Mouse (Mus musculus) MEL-GATA-1-ER (cell line): ENCODE measurements around the gene Grid1.

Experiments
- DNase-seq: peaks from one replicate; pipeline ENCODE4 v3.0.0-alpha.2; 2012; ENCODE audit warnings: low read depth; ENCODE audit errors: extremely low read depth

Grid1 gene

DNA sequence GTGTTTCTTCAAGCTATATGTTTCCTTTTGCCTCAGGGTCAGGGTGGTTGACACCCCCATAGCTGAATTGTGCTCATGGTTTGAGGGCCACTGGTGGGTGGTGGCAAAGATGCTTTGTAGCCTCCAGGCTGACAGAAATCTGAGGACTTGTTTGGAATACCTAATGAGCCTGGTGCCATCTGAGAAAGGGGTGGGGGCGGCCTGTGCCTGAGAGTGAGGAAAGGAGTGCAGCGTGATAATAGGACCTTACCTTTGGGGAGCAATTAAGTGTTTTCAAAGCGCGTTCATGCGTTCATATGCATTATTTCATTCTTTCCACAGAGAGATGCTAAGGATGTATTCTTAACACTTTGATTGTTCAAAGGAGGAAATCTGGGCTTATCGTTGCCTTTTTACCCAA, 372.3 kb downstream of the Grid1 start:
- DNase-seq: no peak

GRCm38 (mm10) chr14:35197371-35197770, 377.5 kb downstream of the Grid1 start:
- DNase-seq: no peak

DNA sequence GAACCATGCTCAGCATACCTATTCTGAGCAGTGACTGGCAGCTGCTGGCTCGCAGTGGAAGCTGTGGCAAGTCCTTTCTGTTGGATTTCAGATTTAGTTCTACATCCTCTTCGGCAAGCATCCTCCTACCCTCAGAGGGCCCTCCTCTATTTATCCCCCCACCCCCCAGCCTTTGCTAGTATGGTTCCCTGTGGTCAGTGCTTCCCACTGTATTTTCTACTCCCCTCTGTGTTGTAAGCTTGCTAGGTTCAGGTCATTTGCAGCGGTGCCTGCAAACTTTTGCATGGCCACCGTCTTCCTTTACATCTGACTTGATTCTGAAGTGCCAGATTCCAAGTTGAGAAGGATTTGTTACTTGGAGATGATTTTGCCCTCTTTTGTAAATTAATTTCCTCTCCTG, 378.5 kb downstream of the Grid1 start:
- no peak for DNase-seq

- no peak for DNase-seq
Measured at GRCm38 (mm10) chr14:35198899-35199298, 379.0 kb downstream of the Grid1 start.

- no peak for DNase-seq
Measured at GRCm38 (mm10) chr14:35209444-35209843, 389.5 kb downstream of the Grid1 start.

- DNase-seq: no peak
Measured at GRCm38 (mm10) chr14:35219021-35219420, 399.1 kb downstream of the Grid1 start.

- no peak for DNase-seq
Measured at GRCm38 (mm10) chr14:35222196-35222595, 402.3 kb downstream of the Grid1 start.

GRCm38 (mm10) chr14:35227581-35227980, 407.7 kb downstream of the Grid1 start:
- no peak for DNase-seq

DNA sequence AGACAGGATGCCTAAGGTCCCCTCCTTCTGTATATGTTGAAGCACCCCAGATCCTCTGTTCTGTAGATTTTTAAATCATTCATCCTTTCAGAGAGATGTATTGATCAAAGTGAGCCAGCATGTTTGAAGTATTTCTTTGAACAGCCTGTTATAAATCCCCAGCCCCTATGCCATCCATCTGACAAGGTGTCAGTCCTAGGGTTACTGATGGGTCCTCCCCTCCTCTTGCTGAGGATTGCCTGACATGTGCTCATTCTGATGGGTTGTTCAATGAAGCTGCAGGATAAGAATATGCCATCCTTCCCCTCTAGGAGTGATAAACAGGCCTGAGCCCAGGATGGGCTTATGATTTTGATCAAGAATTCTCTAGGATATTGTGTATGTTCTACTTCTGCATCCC, 411.5 kb downstream of the Grid1 start:
- no peak for DNase-seq

- no peak for DNase-seq
Measured at GRCm38 (mm10) chr14:35242882-35243281, 423.0 kb downstream of the Grid1 start.

DNA sequence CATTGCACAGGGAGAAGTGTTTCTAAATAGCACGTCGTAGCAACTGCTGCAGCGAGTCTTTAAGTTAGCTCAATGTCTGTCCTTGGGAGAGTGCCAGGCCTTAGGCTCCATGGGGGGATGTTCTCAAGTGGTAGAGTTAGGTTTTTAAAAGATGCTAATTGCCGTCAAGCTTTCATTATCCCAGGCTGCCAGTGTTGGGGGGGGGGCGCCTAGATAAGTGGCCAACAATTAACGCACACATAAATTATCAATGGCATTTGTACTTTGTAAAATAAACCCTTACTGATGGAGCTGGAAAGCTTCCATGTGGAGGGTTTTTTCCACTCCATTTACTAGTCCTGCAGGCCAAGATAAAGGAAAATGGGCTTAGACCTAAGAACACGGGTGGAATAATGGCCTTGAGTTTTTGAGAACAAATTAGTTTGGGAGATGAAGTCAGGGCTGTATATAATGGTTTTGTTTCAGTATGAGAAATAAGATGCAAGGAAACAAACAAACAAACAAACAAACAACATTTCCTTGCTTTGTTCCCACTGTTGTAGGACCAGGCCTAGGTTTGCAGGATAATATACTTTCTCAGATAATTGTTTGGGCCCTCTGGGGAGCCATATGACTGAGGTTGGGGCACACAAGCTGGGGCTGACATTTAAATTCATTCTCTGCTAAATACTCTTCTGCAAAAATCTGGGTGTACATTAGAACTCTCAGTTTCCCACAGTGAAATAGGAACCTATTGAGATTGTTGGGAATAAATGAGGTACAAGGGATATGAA, 425.1 kb downstream of the Grid1 start:
- DNase-seq: no peak

DNA sequence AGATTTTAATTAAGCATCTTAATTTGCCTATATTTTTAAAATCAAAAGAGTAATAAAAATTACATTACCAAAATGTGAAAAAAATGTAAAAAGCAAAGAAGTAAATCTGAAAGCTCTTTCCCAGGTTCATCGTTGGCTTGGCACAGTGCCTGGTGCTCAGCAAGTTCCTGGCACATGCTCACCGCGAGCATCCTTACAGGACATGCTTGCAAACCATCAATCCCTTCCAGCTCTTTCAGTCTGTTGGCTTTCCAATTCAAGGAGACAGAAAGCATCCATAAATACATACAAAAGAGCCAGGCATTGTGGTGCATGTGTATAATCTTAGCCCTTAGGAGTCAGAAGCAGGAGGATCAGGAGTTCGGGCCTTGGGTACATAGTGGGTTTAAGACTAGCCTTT, 430.5 kb downstream of the Grid1 start:
- DNase-seq: no peak

DNA sequence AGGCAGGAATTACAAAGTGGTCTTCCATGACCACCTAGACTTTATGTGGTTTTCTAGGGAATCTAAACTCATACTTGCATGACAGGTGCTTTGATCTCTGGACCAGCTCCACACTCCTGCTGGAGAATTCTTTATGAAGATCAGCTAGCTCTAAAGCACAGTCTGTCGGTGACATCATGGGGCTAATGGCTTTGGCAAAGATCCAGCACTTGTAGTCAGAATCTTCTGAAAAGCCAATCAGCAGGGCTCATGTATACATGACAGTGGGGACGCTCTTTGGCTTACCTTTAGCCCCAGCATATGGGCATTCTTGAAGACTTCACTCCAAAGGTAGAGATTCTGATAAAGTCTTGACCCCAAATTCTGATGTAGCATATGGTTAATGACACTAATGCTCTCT, 434.6 kb downstream of the Grid1 start:
- no peak for DNase-seq

- DNase-seq: no peak
Measured at GRCm38 (mm10) chr14:35270260-35270659, 450.4 kb downstream of the Grid1 start.

GRCm38 (mm10) chr14:35309201-35309600, 489.3 kb downstream of the Grid1 start:
- DNase-seq: no peak

GRCm38 (mm10) chr14:35313380-35314299, 493.7 kb downstream of the Grid1 start:
- DNase-seq: no peak

- no peak for DNase-seq
Measured at GRCm38 (mm10) chr14:35326306-35326705, 506.4 kb downstream of the Grid1 start.

- no peak for DNase-seq
Measured at GRCm38 (mm10) chr14:35336561-35336960, 516.7 kb downstream of the Grid1 start.

DNA sequence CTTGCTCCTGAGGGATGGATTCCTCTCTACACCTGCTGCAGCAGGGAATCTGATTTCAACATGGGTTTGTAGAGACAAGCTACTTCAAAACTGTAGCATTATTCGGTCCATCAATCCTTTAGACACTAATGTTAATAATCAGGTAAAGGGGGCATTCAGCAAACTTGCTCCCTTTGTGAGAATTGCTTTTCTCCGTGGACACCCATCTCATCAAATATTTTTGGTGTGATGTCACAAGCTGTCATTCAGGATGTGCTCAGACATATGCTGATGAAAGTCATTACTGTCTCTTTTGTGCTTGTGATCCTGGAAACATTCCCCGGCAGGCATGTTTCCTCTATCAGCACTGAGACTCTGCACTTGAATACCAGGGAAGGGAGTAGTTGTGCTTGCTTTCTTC, 536.1 kb downstream of the Grid1 start:
- no peak for DNase-seq

DNA sequence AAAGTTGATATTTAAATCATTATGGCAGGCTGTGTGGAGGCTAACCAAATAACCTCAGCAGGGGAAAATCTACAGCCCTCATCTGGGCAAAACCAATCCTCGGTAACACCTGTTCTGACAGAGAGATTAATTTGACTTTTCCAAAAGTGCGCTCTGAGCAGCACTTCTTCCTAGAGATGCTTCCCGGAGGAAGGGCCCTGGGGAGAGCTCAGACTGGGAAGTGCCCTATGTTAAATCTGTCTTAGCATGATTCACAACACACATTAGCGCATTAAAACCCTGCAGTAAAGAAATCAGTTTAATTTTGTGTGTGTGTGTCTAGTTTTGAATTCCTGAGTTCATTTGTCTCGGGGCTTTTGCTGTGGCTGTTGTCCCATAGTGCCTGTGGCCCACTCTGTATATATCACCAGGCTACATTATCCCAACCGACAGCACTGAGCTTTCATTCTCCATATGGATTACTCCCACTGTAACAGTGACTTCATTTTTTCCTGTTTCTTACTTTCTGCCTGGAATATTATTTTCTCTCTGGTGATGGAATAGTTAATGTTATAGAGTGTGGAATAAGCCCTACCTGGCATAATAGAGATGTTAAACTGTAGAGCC, 536.7 kb downstream of the Grid1 start:
- no peak for DNase-seq

- DNase-seq: no peak
Measured at GRCm38 (mm10) chr14:35358136-35358821, 538.4 kb downstream of the Grid1 start.
